Mouse (Mus musculus) ES-Bruce4 (cell line): Measurements from ENCODE around the gene Usp39. TPM values are rescaled to one million over a fixed set of nuclear protein-coding genes. Genes with fewer than 3 reads are reported as not detected.

Experiments used
- H3K27ac ChIP-seq: 2 replicates; pipeline ENCODE4 v1.5.1; 2012; ENCODE audit warnings: low read length, inconsistent platforms; ENCODE audit not compliant: insufficient read depth
- H3K27me3 ChIP-seq: 2 replicates; pipeline ENCODE4 v1.6.1; 2012; ENCODE audit warnings: mild to moderate bottlenecking, low read length, inconsistent platforms; ENCODE audit not compliant: control insufficient read depth, poor library complexity, insufficient read depth, severe bottlenecking
- H3K36me3 ChIP-seq: 2 replicates; pipeline ENCODE4 v1.6.1; 2012; ENCODE audit warnings: inconsistent platforms, mild to moderate bottlenecking, low read length, moderate library complexity; ENCODE audit not compliant: control insufficient read depth, poor library complexity, insufficient read depth, severe bottlenecking
- H3K4me1 ChIP-seq: one replicate; pipeline ENCODE4 v1.8.1; 2011; ENCODE audit warnings: low read length; ENCODE audit not compliant: control insufficient read depth, insufficient read depth
- H3K4me3 ChIP-seq: 2 replicates; pipeline ENCODE4 v1.5.1; 2011; ENCODE audit warnings: low read depth, mild to moderate bottlenecking, low read length
- H3K9ac ChIP-seq: 2 replicates; pipeline ENCODE4 v1.6.1; 2012; ENCODE audit warnings: low read depth, mild to moderate bottlenecking, inconsistent platforms; ENCODE audit not compliant: poor library complexity, severe bottlenecking
- H3K9me3 ChIP-seq: replicated peaks from 2 replicates; pipeline ENCODE4 v1.6.1; 2012; ENCODE audit warnings: mild to moderate bottlenecking, low read length, inconsistent platforms; ENCODE audit not compliant: control insufficient read depth, poor library complexity, insufficient read depth, severe bottlenecking
- CTCF ChIP-seq: IDR thresholded peaks from one replicate; pipeline ENCODE4 v1.8.1; 2011; ENCODE audit warnings: low read depth, low read length
- EP300 ChIP-seq: IDR thresholded peaks from 2 replicates; pipeline ENCODE4 v1.6.1; 2011; ENCODE audit warnings: low read depth, low read length; ENCODE audit not compliant: insufficient read depth
- POLR2A ChIP-seq: IDR thresholded peaks from one replicate; pipeline ENCODE4 v1.8.1; 2011; ENCODE audit warnings: low read length; ENCODE audit not compliant: insufficient read depth
- polyA plus RNA-seq: library from polyadenylated mRNA; stranded (reverse); fragments of >200 nt; gene quantifications from 2 replicates; pipeline ENCODE4 v1.2.4, GENCODE M21; 2011; ENCODE audit warnings: low read depth; ENCODE audit not compliant: missing spikeins, insufficient read depth, insufficient read length

Usp39 gene
- polyA plus RNA-seq, 1 experiment, result 76.5 TPM

DNA sequence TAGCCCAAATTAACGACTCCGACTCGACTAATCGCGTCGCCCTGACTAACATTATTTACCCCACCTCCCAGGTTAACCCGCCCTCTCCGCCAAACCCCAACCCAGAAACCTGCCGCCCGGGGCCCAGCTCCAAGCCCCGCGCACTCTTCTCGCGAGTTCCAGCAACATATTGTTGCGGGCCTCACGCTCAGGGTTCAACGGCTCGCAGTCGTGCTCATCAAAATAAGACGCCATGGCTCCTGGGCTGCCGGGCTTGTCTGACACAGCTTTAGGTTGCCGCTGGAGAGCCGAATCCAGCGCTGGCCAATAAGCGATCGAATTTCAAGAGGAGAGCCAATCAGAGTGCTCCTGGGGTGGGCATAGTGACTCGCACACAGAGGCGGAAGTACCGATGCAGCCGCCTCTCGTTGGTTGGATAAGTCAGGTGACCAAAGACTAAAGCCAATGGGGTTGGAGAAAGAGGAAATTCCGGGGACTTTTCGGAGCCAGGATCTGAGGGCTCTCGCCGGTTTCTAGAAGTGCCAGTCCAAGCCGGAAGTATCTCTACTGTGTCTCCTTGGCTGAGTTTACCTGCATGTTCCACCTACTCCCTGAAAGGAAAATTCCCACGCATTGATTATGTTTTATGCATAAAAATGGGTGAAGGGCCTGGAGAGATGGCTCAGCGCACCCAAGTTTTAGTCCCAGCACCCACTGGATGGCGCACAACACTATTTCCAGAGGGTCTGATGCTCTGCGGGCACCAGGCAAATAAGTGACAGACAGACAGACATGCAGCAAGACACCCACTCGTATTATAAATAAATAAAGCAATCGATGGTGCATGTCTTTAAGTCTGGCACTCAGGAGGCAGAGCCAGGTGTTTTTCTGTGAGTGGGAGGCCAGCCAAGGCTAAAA lies 17.4 kb upstream of the Usp39 start:
- peak; percentile 26 for TF ChIP-seq CTCF
- TF ChIP-seq POLR2A, result peak; percentile 41
- TF ChIP-seq EP300, result no peak
- Histone ChIP-seq H3K27me3 (no peaks in the 10 kb centered on the region), H3K27ac (peak overlapping the region; percentile 83), H3K4me3 (peak overlapping the region; percentile 97), H3K9ac (peak overlapping the region; percentile 63), H3K9me3 (no peaks in the 10 kb centered on the region), H3K36me3 (peaks cover 12% of the 10 kb centered on the region), H3K4me1 (peaks cover 4% of the 10 kb centered on the region)

DNA sequence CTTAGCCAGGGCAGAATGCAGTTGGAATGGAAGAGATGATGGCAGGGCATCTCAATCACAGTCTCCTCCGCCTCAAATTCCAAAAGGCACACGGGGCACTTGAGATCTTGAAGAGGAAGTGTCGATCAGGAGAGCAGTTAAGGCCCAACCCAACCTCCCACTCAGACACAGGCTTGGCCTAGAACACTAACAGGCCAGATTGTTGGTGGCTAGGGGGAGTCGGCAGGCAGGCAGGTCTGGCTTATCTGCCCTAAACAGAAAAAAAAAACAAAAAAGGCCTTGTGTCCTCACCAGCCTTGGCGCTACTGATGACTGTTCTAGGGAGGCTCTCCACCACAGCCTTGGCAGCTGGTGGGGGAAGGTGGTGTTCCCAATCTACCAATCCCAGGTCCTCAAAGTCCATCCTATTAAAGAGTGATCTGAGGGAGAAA lies 16.2 kb upstream of the Usp39 start:
- no peaks in the 10 kb centered on the region for H3K27me3 ChIP-seq
- H3K9ac ChIP-seq, result peak overlapping the region; percentile 63
- H3K27ac ChIP-seq, result no peak overlapping the region
- peaks cover 4% of the 10 kb centered on the region for H3K4me1 ChIP-seq
- H3K9me3 ChIP-seq, result no peaks in the 10 kb centered on the region
- TF ChIP-seq EP300 (no peak), CTCF (no peak), POLR2A (no peak)
- peak overlapping the region; percentile 97 for H3K4me3 ChIP-seq
- peaks cover 12% of the 10 kb centered on the region for H3K36me3 ChIP-seq

DNA sequence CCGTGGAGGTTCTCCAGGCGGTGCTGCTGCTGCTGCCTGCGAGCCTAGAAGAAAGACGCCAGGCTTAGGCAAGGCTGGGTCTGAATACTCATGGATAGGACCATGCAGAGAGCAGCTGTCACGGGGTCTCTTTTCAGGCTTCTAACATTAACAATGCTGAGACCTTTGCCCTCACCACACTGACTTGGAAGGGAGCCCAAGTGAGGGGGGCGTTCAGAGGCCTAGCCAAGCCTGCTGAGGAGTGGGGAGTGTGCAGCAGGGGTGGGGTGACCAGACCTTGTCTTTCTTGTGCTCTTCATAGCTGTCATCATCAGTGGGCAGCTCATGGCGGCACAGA lies 15.6 kb upstream of the Usp39 start:
- Histone ChIP-seq H3K27ac (no peak overlapping the region), H3K36me3 (peaks cover 12% of the 10 kb centered on the region), H3K4me3 (no peak overlapping the region), H3K4me1 (peaks cover 4% of the 10 kb centered on the region), H3K9ac (no peak overlapping the region), H3K9me3 (no peaks in the 10 kb centered on the region), H3K27me3 (no peaks in the 10 kb centered on the region)
- TF ChIP-seq EP300, result no peak
- no peak for TF ChIP-seq POLR2A
- TF ChIP-seq CTCF, result no peak

DNA sequence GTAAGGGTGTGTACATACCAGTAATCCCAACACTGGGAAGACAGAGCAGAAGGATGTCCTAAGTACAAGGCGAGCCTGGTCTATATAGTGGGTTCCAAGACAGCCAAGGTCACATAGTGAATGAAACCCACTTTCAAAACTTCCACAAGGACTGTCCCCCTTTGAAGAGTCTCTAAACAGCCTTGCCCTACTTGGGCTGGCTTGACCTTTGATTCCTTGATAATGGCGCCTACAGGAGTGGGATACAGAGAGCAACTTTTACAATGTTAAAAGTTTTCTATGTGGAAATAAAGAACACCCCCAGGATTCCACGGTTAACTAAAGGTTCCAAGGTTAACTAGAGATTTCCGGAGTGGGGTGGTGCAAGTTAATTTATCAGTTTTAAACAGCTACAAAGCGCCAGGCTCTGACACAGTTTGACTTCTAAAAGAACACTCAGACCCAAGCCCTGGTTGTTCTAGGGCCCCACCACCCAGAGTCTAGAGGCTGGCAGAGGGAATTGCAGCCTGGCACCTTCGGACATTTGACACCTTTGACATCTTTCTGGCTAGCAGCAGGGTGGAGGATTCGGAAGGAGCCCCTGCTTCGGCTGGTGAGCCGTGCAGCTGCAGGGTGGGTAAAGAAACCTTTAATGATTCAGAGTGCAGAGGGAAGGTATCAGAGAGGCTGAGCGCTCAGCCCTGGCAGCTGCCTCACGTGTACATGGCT lies 15.1 kb upstream of the Usp39 start:
- Histone ChIP-seq H3K4me1 (peaks cover 4% of the 10 kb centered on the region), H3K36me3 (peaks cover 12% of the 10 kb centered on the region), H3K9me3 (no peaks in the 10 kb centered on the region), H3K9ac (no peak overlapping the region), H3K27me3 (no peaks in the 10 kb centered on the region), H3K27ac (no peak overlapping the region), H3K4me3 (no peak overlapping the region)
- TF ChIP-seq POLR2A, result no peak
- no peak for TF ChIP-seq CTCF
- no peak for TF ChIP-seq EP300

DNA sequence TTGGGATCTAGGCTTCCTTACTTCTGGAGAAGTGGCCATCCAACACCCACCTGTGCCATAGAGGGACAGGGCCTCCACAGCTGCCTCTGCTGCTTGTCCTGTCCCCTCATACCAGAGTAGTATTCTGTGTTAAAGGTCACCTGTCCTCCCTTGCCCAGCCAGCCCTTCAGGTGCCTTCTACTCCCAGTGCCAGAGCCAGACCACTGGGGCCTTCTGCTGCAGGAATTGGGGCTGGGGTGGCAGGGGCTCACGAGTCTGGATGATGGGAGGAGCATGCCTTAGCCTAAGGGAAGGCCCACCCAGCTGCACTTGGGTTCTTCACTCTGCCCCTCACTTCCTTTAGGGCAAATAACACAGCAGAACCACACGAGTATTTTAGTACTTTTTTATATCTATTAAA lies 14.4 kb upstream of the Usp39 start:
- no peak overlapping the region for H3K9ac ChIP-seq
- no peak overlapping the region for H3K27ac ChIP-seq
- no peaks in the 10 kb centered on the region for H3K27me3 ChIP-seq
- H3K4me3 ChIP-seq, result no peak overlapping the region
- peaks cover 12% of the 10 kb centered on the region for H3K36me3 ChIP-seq
- no peaks in the 10 kb centered on the region for H3K9me3 ChIP-seq
- no peak for TF ChIP-seq EP300
- TF ChIP-seq CTCF, result no peak
- no peak for TF ChIP-seq POLR2A
- H3K4me1 ChIP-seq, result peaks cover 4% of the 10 kb centered on the region
